Mouse (Mus musculus) fat pad, adult 2 months (tissue): ENCODE measurements at regions not wholly inside any gene's neighbourhood (a gene's known extent, or its start where the extent isn't known, plus 50 kb on each side); places are given as distances from the start of the nearest gene placed in this dataset.

Source experiments
- DNase-seq: peaks from one replicate; pipeline ENCODE4 v3.0.0-alpha.2; 2011; ENCODE audit warnings: low read depth, low spot score; ENCODE audit errors: extremely low read depth

- no peak for DNase-seq
Observed at GRCm38 (mm10) chr3:35027898-35028297, 377.7 kb downstream of the Sox2 start.

- DNase-seq: no peak
Observed at GRCm38 (mm10) chr3:35029924-35030323, 379.7 kb downstream of the Sox2 start.

- DNase-seq: no peak
Observed at GRCm38 (mm10) chr3:35033587-35033986, 383.4 kb downstream of the Sox2 start.

GRCm38 (mm10) chr3:35035234-35035633 lies 385.0 kb downstream of the Sox2 start:
- no peak for DNase-seq

GRCm38 (mm10) chr3:35043705-35044104 lies 393.5 kb downstream of the Sox2 start:
- no peak for DNase-seq

- no peak for DNase-seq
Observed at GRCm38 (mm10) chr3:35059438-35059837, 409.2 kb downstream of the Sox2 start.

- no peak for DNase-seq
Observed at GRCm38 (mm10) chr3:35060042-35060441, 409.8 kb downstream of the Sox2 start.

- DNase-seq: no peak
Observed at GRCm38 (mm10) chr3:35066824-35067223, 416.6 kb downstream of the Sox2 start.

- no peak for DNase-seq
Observed at GRCm38 (mm10) chr3:35068586-35068985, 418.4 kb downstream of the Sox2 start.

GRCm38 (mm10) chr3:35071046-35071445 lies 420.8 kb downstream of the Sox2 start:
- DNase-seq: no peak

GRCm38 (mm10) chr3:35079887-35080286 lies 429.7 kb downstream of the Sox2 start:
- DNase-seq: no peak

- no peak for DNase-seq
Observed at GRCm38 (mm10) chr3:35084091-35084867, 434.1 kb downstream of the Sox2 start.

- DNase-seq: no peak
Observed at GRCm38 (mm10) chr3:35088241-35089080, 438.3 kb downstream of the Sox2 start.

- no peak for DNase-seq
Observed at GRCm38 (mm10) chr3:35090496-35091133, 440.4 kb downstream of the Sox2 start.

GRCm38 (mm10) chr3:35093001-35093400 lies 442.8 kb downstream of the Sox2 start:
- DNase-seq: no peak

- no peak for DNase-seq
Observed at GRCm38 (mm10) chr3:35095221-35095620, 445.0 kb downstream of the Sox2 start.

- DNase-seq: no peak
Observed at GRCm38 (mm10) chr3:35096381-35096780, 446.2 kb downstream of the Sox2 start.

GRCm38 (mm10) chr3:35097766-35098165 lies 447.6 kb downstream of the Sox2 start:
- no peak for DNase-seq

GRCm38 (mm10) chr3:35099226-35099625 lies 449.0 kb downstream of the Sox2 start:
- no peak for DNase-seq

GRCm38 (mm10) chr3:35099876-35100420 lies 449.7 kb downstream of the Sox2 start:
- DNase-seq: no peak

GRCm38 (mm10) chr3:35101286-35101685 lies 451.1 kb downstream of the Sox2 start:
- no peak for DNase-seq
